Mouse (Mus musculus) neural tube, embryonic 15.5 days (tissue): Measurements from ENCODE around the gene Fmo3. TPM values are rescaled to one million over a fixed set of nuclear protein-coding genes. Genes with fewer than 3 reads are reported as not detected.

Experiments
- ATAC-seq: fragments of 200-750 bp; cut with Nextera tagmentation; 2 replicates; pipeline ENCODE4 v1.8.0; 2017; ENCODE audit warnings: mild to moderate bottlenecking, moderate TSS enrichment, moderate library complexity; ENCODE audit not compliant: low FRiP score
- H3K27ac ChIP-seq: fragments of 300-500 bp; sonication (generic); replicated peaks from 2 replicates; pipeline ENCODE4 v1.5.1; 2015; ENCODE audit warnings: mild to moderate bottlenecking, inconsistent platforms
- H3K27me3 ChIP-seq: fragments of 300-500 bp; sonication (generic); replicated peaks from 2 replicates; pipeline ENCODE4 v1.6.1; 2015; ENCODE audit warnings: inconsistent platforms
- H3K36me3 ChIP-seq: fragments of 300-500 bp; sonication (generic); 2 replicates; pipeline ENCODE4 v1.6.1; 2015; ENCODE audit warnings: inconsistent platforms
- H3K4me1 ChIP-seq: fragments of 300-500 bp; sonication (generic); 2 replicates; pipeline ENCODE4 v1.6.1; 2015; ENCODE audit warnings: inconsistent platforms
- H3K4me2 ChIP-seq: fragments of 300-500 bp; sonication (generic); 2 replicates; pipeline ENCODE4 v1.6.1; 2015; ENCODE audit warnings: inconsistent platforms, mild to moderate bottlenecking, moderate library complexity
- H3K4me3 ChIP-seq: fragments of 300-500 bp; sonication (generic); replicated peaks from 2 replicates; pipeline ENCODE4 v1.5.1; 2015; ENCODE audit warnings: mild to moderate bottlenecking, inconsistent platforms
- H3K9ac ChIP-seq: fragments of 300-500 bp; sonication (generic); replicated peaks from 2 replicates; pipeline ENCODE4 v1.6.1; 2015; ENCODE audit warnings: mild to moderate bottlenecking, inconsistent platforms
- H3K9me3 ChIP-seq: fragments of 300-500 bp; sonication (generic); replicated peaks from 2 replicates; pipeline ENCODE4 v1.6.1; 2016; ENCODE audit warnings: inconsistent platforms
- WGBS: fragments of 180-500 bp; shearing (Covaris S2); methylation state at CpG from one replicate; pipeline ENCODE4 v1.1.7; 2015; ENCODE audit warnings: mixed read lengths; 5-methylcytosine and 5-hydroxymethylcytosine counted together
- polyA plus RNA-seq: library from polyadenylated mRNA; unstranded; fragments of >200 nt; fragmentation: Nextera tagmentation; extraction: Ambion mirVana; gene quantifications from 2 replicates; pipeline ENCODE4 v1.2.1, GENCODE M21; 2015

Fmo3 gene
- polyA plus RNA-seq, 1 experiment from 2014 or later = not detected

- H3K36me3 ChIP-seq = no peaks in the 10 kb centered on the region
- H3K27me3 ChIP-seq = no peaks in the 10 kb centered on the region
- no peak overlapping the region for H3K27ac ChIP-seq
- no peaks in the 10 kb centered on the region for H3K4me1 ChIP-seq
- H3K9me3 ChIP-seq = no peaks in the 10 kb centered on the region
- no peak for ATAC-seq
- 91% methylated on average over 3 of the region's 3 CpGs for WGBS
- H3K4me3 ChIP-seq = no peak overlapping the region
- no peak overlapping the region for H3K4me2 ChIP-seq
- no peak overlapping the region for H3K9ac ChIP-seq
Measured at GRCm38 (mm10) chr1:162929146-162929545, 55.2 kb downstream of the Fmo3 start.

GRCm38 (mm10) chr1:162925121-162925520, 59.2 kb downstream of the Fmo3 start:
- Histone ChIP-seq H3K4me3 (no peak overlapping the region), H3K4me1 (no peaks in the 10 kb centered on the region), H3K27me3 (no peaks in the 10 kb centered on the region), H3K9me3 (no peaks in the 10 kb centered on the region), H3K4me2 (no peak overlapping the region), H3K9ac (no peak overlapping the region), H3K27ac (no peak overlapping the region), H3K36me3 (no peaks in the 10 kb centered on the region)
- 80% methylated on average over 1 of the region's 1 CpGs for WGBS
- ATAC-seq = no peak

GRCm38 (mm10) chr1:162916661-162917060, 67.7 kb downstream of the Fmo3 start:
- 87% methylated on average over 8 of the region's 8 CpGs for WGBS
- ATAC-seq = no peak
- no peaks in the 10 kb centered on the region for H3K4me1 ChIP-seq

GRCm38 (mm10) chr1:162914932-162915556, 69.3 kb downstream of the Fmo3 start:
- H3K27me3 ChIP-seq = no peaks in the 10 kb centered on the region
- no peak overlapping the region for H3K9ac ChIP-seq
- no peak overlapping the region for H3K4me2 ChIP-seq
- H3K36me3 ChIP-seq = no peaks in the 10 kb centered on the region
- H3K4me3 ChIP-seq = no peak overlapping the region
- ATAC-seq = no peak
- H3K27ac ChIP-seq = no peak overlapping the region
- H3K4me1 ChIP-seq = no peaks in the 10 kb centered on the region
- WGBS = 88% methylated on average over 4 of the region's 4 CpGs
- no peaks in the 10 kb centered on the region for H3K9me3 ChIP-seq

More at GRCm38 (mm10) chr1:162916661-162917060, 67.7 kb downstream of the Fmo3 start:
- H3K27me3 ChIP-seq = no peaks in the 10 kb centered on the region
- no peaks in the 10 kb centered on the region for H3K36me3 ChIP-seq
- H3K9me3 ChIP-seq = no peaks in the 10 kb centered on the region
- H3K9ac ChIP-seq = no peak overlapping the region
- H3K4me2 ChIP-seq = no peak overlapping the region
- H3K4me3 ChIP-seq = no peak overlapping the region
- H3K27ac ChIP-seq = no peak overlapping the region

- Histone ChIP-seq H3K4me2 (no peak overlapping the region), H3K27ac (no peak overlapping the region), H3K27me3 (no peaks in the 10 kb centered on the region), H3K36me3 (no peaks in the 10 kb centered on the region), H3K4me3 (no peak overlapping the region), H3K9ac (no peak overlapping the region), H3K9me3 (no peaks in the 10 kb centered on the region), H3K4me1 (no peaks in the 10 kb centered on the region)
- ATAC-seq = no peak
Measured at GRCm38 (mm10) chr1:162912085-162912484, 72.2 kb downstream of the Fmo3 start.

Other genes with a start within 250 kb of the Fmo3 start
- 121 and 135 TPM in 2 replicates for gene Prrc2c, start 244.0 kb downstream of the Fmo3 start, polyA plus RNA-seq
- gene Fmo4, start 170.6 kb downstream of the Fmo3 start, polyA plus RNA-seq = 0.66 and 0.78 TPM in 2 replicates
- 20.8 and 25.9 TPM in 2 replicates for gene Fmo1, start 117.9 kb downstream of the Fmo3 start, polyA plus RNA-seq
- 0.27 and 0.42 TPM in 2 replicates for gene Fmo2, start 85.8 kb downstream of the Fmo3 start, polyA plus RNA-seq
- gene Fmo6, start 47.0 kb downstream of the Fmo3 start, polyA plus RNA-seq = 0.14 TPM in 1 of 2 replicates, not detected in the other
- not detected in 2 replicates for gene Mroh9, start 101.1 kb upstream of the Fmo3 start, polyA plus RNA-seq